Mouse (Mus musculus) retina, adult 2 months (tissue): ENCODE measurements around the gene Xpnpep2.
A peak's percentile ranks its signal among the peaks of the same experiment; 100 is the strongest.

Experiments used
- DNase-seq: peaks from one replicate; pipeline ENCODE4 v3.0.0-alpha.2; 2012; ENCODE audit warnings: low read depth, low spot score

Xpnpep2 gene

DNA sequence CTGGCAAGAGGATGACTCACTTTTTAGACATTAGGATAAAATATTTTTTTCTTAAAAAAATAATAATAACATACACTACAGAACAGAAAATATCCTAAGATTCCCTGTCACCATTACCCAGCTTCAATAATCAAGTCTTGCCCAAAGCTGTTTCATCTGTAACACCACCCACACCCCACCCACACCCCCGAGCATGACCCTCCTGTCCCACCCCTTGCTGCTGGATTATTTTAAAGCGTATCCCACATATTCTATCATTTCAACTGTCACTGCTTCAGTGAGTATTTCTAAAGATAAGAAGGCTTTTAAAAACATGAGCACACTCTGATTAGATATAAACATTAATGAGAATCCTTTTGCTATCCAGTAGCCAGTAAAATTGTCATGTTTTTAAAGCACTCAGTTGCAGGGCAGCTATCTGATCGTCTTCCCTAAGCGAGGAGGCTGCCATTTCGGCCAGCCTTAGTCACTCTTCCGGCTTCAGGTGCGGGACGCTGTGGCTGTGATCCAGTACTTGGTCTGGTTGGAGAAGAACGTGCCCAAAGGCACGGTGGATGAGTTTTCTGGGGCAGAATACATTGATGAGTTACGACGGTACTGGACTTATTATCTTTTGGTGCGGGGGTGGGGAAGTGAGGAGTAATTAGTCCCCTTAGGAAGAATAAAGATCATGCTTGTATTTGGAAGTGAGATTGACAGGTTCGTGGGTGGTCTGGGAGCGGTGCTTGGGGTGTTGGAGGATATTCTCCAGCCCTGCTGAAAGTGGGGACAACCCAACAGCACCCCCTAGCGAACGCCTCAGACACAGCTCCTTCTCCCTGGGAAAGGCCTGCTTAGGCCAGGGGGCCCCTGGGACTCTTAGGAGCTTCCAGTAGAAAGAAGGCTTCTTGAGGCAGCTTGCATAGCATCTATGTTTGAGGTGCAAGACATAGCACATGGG is 15.9 kb downstream of the Xpnpep2 start:
- peak; percentile 9 for DNase-seq

- DNase-seq, result no peak
Measured at GRCm38 (mm10) chrX:48126903-48127476, 18.5 kb downstream of the Xpnpep2 start.

- DNase-seq, result no peak
Measured at GRCm38 (mm10) chrX:48127502-48128218, 19.1 kb downstream of the Xpnpep2 start.

DNA sequence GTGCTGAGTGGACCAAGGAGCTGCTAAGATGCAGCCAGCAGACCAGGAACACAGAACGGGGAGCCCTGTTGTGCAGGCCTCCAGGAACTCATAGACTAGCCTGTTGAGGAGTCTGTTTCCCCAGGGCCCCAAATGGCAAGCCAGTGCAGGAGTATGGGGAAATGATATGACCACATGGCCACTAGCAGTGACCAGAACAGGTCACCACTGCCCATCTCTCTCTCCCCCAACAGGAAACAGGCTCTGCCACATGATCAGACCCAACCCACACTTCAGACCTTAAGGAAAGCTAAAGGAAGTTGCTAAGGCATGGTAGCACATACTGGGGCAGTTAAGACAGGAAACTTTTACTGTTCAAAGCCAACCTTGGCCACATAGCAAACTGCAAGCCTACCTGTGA is 20.6 kb downstream of the Xpnpep2 start:
- no peak for DNase-seq

DNA sequence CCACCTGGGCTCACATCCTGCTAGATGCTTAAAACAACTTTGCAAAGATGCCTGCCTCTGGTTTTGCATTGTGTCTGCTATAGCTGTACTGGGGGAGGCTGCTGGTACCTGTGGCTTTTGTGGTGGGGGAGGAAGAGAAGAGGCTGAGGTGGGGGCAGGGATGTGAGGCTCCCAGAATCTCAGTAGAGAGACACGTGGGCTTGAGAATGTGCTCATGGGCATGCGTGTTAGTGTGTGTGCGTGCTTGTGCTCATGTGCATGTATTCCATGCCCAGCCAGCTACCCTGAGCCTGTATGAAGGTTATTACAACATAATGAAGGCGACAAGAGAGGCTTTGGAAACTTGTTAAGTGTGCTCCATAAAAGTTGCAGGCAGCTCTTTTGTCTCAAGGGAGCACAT is 28.4 kb downstream of the Xpnpep2 start:
- DNase-seq, result no peak

- no peak for DNase-seq
Measured at GRCm38 (mm10) chrX:48138011-48138410, 29.5 kb downstream of the Xpnpep2 start.

DNA sequence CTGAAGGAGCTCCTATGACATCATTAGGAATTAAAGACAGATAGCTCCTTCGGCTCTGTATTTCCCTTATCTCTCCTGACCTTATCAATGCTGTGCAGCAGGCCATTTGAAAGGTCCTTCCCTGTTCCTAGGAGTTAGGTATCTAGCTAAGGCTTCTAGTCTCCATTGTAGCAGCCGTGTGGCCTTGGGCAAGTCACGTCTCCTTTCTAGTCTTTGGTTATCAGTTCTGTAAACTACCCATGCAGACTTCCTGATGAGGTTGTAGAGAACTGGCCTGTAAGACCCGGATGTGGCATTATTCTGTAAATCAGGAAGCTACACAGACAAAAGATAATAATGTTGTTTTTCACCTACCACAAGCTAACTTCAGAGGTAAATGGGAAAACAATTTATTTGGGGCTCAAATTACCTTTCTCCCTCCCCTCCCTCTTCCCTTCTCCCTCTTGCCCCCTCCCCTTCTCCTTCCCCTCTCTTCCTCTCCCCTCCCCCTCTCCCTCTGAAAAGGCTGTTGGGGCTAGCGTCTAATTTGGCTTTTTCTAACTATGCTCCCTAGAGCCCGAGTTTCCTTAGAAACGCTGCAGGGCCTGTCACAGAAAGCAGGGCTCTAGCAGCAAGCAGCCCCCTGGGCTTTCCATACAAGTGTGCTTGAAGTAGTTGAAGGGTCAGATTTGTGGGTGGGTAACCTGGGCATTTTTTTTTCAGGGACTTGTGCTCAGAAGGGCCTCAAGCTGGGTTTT is 30.2 kb downstream of the Xpnpep2 start:
- DNase-seq, result no peak

GRCm38 (mm10) chrX:48139368-48140285 is 31.1 kb downstream of the Xpnpep2 start:
- no peak for DNase-seq

DNA sequence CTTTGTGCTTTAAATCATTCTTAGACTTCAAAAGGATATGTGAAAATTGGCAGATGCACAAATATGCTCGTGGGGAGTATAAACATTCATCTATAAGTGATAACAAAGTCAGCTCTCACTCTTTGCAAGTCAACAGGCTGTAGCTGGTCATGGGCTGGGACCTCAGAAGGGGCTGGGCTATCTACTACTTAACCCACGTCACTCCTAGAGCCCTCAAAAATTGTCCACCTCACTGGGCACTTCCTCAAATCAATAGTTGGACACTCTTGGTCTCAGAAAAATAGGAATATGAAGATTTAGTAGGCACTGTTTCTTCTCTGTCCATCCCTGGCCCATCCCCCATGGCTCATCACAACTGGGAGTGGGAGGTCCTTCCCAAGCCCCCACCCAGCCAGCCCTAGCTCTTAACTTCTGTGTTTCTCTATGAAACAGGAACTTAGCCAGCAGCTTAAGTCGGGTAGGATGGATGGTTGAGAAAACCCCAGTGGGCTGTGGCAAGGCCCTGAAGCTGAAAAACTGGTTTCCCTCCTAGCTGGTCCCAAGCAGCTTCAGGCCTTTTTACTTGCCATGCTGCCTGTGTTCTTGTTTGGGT is 31.9 kb downstream of the Xpnpep2 start:
- no peak for DNase-seq

DNA sequence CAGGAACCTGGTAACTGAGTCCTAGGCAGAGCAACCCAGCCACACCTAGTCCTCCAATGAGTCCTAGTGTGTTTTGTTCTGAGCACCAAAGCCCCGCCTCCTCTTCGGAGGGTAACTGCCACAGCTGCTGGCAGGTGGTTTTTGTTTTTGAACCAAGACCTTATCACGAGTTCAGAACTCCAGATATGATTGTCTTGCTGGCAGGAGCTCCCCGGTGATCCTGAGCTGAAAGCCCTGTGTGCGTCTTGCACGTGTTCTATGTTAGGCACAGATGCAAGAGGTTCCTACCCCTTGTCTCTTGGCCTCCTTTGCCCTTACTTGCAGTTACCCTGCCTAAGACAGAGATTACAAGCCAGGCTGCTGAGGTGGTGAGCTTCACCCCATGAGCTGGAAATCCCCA is 33.0 kb downstream of the Xpnpep2 start:
- no peak for DNase-seq

DNA sequence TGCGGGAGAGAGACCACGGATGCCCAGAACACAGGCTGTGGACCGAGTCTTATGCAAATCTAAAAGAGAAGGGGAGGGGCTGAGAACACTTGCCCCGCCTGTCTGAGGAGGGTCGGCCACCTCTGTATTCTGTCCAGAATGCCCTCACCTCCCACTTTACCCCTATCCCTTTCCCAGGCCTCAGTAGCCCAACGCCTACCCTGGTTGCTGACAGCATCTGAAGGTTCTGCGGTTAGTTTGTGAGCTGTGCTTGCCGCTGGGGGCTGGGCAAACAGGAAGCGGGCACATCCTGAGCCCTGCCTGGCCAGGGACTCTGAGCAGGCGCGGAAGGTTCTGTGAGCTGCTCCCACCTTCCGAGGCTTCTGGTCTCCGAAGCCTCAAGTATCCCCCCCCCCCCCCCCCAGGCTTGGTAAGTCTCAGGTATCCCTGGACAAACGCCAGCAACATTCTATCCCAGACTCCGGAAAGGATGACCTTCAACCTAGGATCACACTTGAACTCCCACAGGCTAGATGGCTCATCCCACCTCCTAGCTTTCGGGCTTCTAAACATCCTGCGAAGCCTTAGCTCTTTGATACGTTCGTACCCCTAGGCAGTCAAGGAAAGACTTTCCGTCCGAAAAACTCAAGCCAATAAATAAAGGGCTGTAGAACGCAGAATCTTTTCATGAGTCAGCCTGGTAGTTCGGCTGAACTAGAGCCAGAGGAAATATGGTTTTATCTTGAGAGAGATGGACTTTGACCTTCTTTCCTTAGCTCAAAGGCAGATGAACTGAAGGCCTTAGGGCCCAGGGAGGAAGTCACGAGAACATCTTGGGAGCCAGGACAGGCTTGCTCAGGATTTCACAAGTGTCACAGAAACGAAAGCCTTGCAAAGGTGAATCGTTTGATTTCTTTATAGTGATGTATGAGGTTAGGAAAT is 35.1 kb downstream of the Xpnpep2 start:
- no peak for DNase-seq

DNA sequence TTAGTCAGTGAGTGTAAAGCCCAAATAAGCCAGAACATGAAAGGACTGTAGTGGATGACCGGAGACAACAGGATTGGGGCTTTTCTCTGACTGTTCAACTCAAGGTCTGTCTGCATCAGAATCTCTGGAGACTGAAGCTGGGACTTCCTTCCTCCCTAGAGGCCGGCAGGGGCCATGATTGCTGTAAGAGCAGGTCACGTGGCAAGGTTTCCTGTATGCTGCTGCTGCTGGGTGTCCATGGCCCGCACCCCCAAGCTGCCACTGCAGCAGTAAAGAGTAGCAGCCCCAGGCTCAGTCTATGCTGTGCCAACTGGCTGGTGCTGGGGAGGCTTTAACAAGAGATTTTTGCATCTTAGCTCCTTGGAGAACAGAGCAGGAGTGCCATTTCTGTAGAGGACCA is 37.7 kb downstream of the Xpnpep2 start, which contains the start of gene Sash3:
Sash3 (plus strand) TSS at position 175 of the 400 bp plus-strand sequence.
- DNase-seq, result no peak

GRCm38 (mm10) chrX:48147226-48147625 is 38.7 kb downstream of the Xpnpep2 start:
- DNase-seq, result no peak

DNA sequence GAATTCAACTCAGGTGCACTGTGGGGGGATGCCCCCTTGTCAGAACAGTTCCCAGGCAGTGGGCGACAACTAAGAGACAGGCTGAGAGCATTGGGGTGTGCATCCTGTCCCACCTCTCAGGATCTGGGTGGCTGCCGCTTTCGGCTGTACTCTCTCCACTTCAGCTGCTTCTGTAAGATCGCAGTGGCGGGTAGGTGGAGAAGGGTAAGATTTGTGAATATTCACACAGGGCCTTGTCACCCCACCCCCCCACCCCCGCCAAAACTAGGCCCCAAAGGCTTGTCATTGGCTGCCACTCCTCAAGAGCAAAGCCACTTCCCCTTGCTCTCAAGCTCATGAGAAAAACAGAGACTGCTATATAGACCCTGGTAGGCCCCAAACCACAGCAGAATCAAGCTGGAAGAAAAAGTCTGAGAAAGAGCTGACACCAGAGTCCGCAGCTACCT is 39.2 kb downstream of the Xpnpep2 start:
- DNase-seq, result no peak

DNA sequence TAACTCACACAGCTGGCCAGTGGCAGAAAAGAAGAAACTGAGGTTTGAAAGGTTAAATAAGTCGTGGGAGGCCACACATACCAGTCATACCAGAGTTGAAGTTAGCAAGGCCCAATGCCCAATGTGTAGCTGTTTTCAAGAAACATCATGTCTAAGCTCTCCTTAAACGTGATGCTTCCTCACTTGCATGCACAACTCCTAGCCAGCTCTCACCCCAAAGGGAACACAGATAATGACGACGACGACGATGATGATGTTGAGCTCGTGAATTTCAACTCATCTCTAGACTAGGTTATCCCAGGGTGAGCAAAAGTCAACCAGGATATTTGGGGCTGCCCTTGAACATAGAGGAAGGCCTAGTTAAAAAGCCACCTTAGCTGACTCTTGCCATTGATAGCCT is 43.6 kb downstream of the Xpnpep2 start:
- no peak for DNase-seq

- DNase-seq, result no peak
Measured at GRCm38 (mm10) chrX:48153414-48153813, 44.9 kb downstream of the Xpnpep2 start.

GRCm38 (mm10) chrX:48153949-48154348 is 45.4 kb downstream of the Xpnpep2 start:
- no peak for DNase-seq

- no peak for DNase-seq
Measured at GRCm38 (mm10) chrX:48155489-48155888, 47.0 kb downstream of the Xpnpep2 start.

DNA sequence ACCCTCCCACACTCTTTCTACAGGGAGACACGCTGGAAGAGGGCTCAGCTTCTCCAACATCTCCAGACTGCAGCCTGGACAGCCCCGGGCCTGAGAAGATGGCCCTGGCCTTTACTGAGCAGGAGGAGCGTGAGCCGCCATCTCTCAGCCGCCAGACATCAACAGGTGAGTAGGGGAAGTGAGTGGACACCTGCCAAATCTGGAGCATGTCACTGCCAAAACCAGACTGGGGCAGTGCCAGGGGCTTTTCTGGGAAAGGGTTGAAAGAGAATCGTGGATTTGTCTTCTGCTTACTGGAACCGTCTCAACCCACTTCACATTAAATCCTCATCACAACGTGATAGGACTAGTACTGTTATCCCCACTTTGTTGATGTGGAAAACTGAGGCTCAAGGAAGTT is 48.9 kb downstream of the Xpnpep2 start:
- no peak for DNase-seq
